ENCODE assay signal across 11 mouse cellular contexts in the genomic region with DNA sequence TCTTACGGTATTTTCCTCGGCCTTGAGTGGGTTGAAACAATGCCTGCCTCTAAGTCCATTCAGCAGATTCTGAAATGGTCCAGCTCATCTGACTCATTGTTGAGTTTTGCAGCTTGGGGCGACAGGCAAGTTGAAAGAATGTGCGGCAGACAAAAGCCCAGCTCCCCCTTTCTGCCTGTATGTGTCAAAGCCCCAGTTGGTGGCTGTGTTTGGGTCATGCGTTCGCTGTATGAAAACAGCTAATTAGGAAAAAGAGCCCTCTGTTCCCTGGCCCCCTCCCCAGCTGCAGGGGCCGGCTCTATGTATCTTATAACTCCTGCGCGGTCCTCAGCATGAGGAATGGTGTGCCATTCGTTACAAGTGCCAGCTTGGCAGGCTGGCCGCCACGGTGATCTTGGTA. TPM values are rescaled to one million over a fixed set of nuclear protein-coding genes. Genes with fewer than 3 reads are reported as not detected.
DNase-seq lines count a peak whose midpoint lies in the region; ATAC-seq lines count a peak whose summit lies in the region.
"Had no signal": no experiment of that assay in that cellular context is flagged by ENCODE, and none has a peak within 500 bp of the region (broad histone marks: within the 10 kb centered on the region; RNA-seq: fewer than 3 reads in every experiment).

No protein-coding gene starts in this region.

- WGBS in forebrain, embryonic 13.5 days, result 8% methylated on average over 12 of the region's 12 CpGs
- WGBS in hindbrain, embryonic 16.5 days, result 17% methylated on average over 12 of the region's 12 CpGs
- 13% methylated on average over 12 of the region's 12 CpGs for WGBS in neural tube, embryonic 14.5 days
- 81% methylated on average over 12 of the region's 12 CpGs for WGBS in liver, embryonic 11.5 days

- no peak overlapping the region for H3K4me3 ChIP-seq in forebrain, embryonic 13.5 days
- no peak overlapping the region for H3K4me3 ChIP-seq in hindbrain, embryonic 16.5 days (ENCODE audit: low read length)
- H3K4me3 ChIP-seq in neural tube, embryonic 14.5 days (ENCODE audit: low read depth, low read length), result no peak overlapping the region
- no peak overlapping the region for H3K4me3 ChIP-seq in liver, embryonic 11.5 days (ENCODE audit: low read depth, low read length)

- H3K4me1 ChIP-seq in forebrain, embryonic 13.5 days, result peaks cover 12% of the 10 kb centered on the region
- peaks cover 4% of the 10 kb centered on the region for H3K4me1 ChIP-seq in hindbrain, embryonic 16.5 days (ENCODE audit: control insufficient read depth, insufficient read depth, low read depth, low read length)
- peaks cover 4% of the 10 kb centered on the region; the same call in 1 of the 2 replicates for H3K4me1 ChIP-seq in neural tube, embryonic 14.5 days (ENCODE audit: control insufficient read depth, insufficient read depth, low read length)
- H3K4me1 ChIP-seq in liver, embryonic 11.5 days (replicated peaks; ENCODE audit: control insufficient read depth, insufficient read depth, low read length), result no peaks in the 10 kb centered on the region

- H3K36me3 ChIP-seq in forebrain, embryonic 13.5 days (ENCODE audit: poor library complexity, severe bottlenecking), result peaks cover 15% of the 10 kb centered on the region
- H3K36me3 ChIP-seq in hindbrain, embryonic 16.5 days (ENCODE audit: control insufficient read depth, insufficient read depth, low read length), result no peaks in the 10 kb centered on the region
- no peaks in the 10 kb centered on the region for H3K36me3 ChIP-seq in neural tube, embryonic 14.5 days (ENCODE audit: control insufficient read depth, insufficient read depth, low read length)
- H3K36me3 ChIP-seq in liver, embryonic 11.5 days (ENCODE audit: control insufficient read depth, insufficient read depth, low read length), result no peaks in the 10 kb centered on the region

- H3K27me3 ChIP-seq in forebrain, embryonic 13.5 days, result peaks cover 48% of the 10 kb centered on the region
- no peaks in the 10 kb centered on the region for H3K27me3 ChIP-seq in hindbrain, embryonic 16.5 days (replicated peaks; ENCODE audit: control insufficient read depth, insufficient read depth, low read length)
- no peaks in the 10 kb centered on the region for H3K27me3 ChIP-seq in neural tube, embryonic 14.5 days (ENCODE audit: control insufficient read depth, insufficient read depth, low read length)
- H3K27me3 ChIP-seq in liver, embryonic 11.5 days (replicated peaks; ENCODE audit: control insufficient read depth, insufficient read depth, low read length), result no peaks in the 10 kb centered on the region

- no peak overlapping the region for H3K27ac ChIP-seq in forebrain, embryonic 13.5 days
- no peak overlapping the region for H3K27ac ChIP-seq in hindbrain, embryonic 16.5 days (ENCODE audit: low read depth, low read length)
- no peak overlapping the region for H3K27ac ChIP-seq in neural tube, embryonic 14.5 days (ENCODE audit: low read depth, low read length)
- H3K27ac ChIP-seq in liver, embryonic 11.5 days (ENCODE audit: low read depth, low read length), result no peak overlapping the region

- H3K4me2 ChIP-seq in forebrain, embryonic 13.5 days, result peak overlapping the region; percentile 36
- 0 out of 2 replicates have a peak overlapping the region, but pooled peaks have one; percentile 10 for H3K4me2 ChIP-seq in hindbrain, embryonic 16.5 days (ENCODE audit: low read length)
- no peak overlapping the region for H3K4me2 ChIP-seq in neural tube, embryonic 14.5 days (ENCODE audit: low read depth, low read length)
- H3K4me2 ChIP-seq in liver, embryonic 11.5 days, result no peak overlapping the region

- no peak overlapping the region for H3K9ac ChIP-seq in forebrain, embryonic 13.5 days
- peak overlapping the region; percentile 4 for H3K9ac ChIP-seq in hindbrain, embryonic 16.5 days (ENCODE audit: low read depth, low read length)
- H3K9ac ChIP-seq in neural tube, embryonic 14.5 days (replicated peaks; ENCODE audit: low read depth, low read length), result no peak overlapping the region
- H3K9ac ChIP-seq in liver, embryonic 11.5 days (ENCODE audit: low read depth, low read length), result no peak overlapping the region

- peak; percentile 43 for DNase-seq in embryo, embryonic 10.5 days (ENCODE audit: low spot score)
- no peak for DNase-seq in liver, embryonic 11.5 days (ENCODE audit: low spot score)
- DNase-seq in kidney, adult 8-10 months, result no peak
- DNase-seq in frontal cortex, postnatal 25 days (ENCODE audit: low spot score in 2 of 2), result no peak
- DNase-seq in urinary bladder, adult 18-20 months (ENCODE audit: low spot score in 2 of 2), result no peak
- DNase-seq: cerebellum, adult 2 months; kidney, adult 11 months had no signal

- no peaks in the 10 kb centered on the region for H3K9me3 ChIP-seq in forebrain, embryonic 13.5 days (replicated peaks)
- H3K9me3 ChIP-seq in hindbrain, embryonic 16.5 days (ENCODE audit: control insufficient read depth, low read length), result no peaks in the 10 kb centered on the region
- no peaks in the 10 kb centered on the region for H3K9me3 ChIP-seq in neural tube, embryonic 14.5 days (ENCODE audit: control insufficient read depth, low read length)
- H3K9me3 ChIP-seq in liver, embryonic 11.5 days (ENCODE audit: control insufficient read depth, low read length), result no peaks in the 10 kb centered on the region

- ATAC-seq in forebrain, embryonic 13.5 days, result peak; percentile 84; the same call in 1 of the 2 replicates
- peak; percentile 61; the same call in 1 of the 2 replicates for ATAC-seq in hindbrain, embryonic 16.5 days
- peak; percentile 68; the same call in 1 of the 2 replicates for ATAC-seq in neural tube, embryonic 14.5 days (ENCODE audit: low read depth)
- ATAC-seq in liver, embryonic 11.5 days (replicated peaks; ENCODE audit: low FRiP score), result no peak
- ATAC-seq: lung, postnatal 0 days had no signal

RNA-seq across cellular contexts. Expression of gene Ric8b, which starts 46.1 kb away (rescaled TPM):
- polyA plus RNA-seq in forebrain, embryonic 13.5 days (2015; fragmentation: Nextera tagmentation; extraction: Ambion mirVana), result 34.2 and 36.0 TPM in 2 replicates
- polyA plus RNA-seq in hindbrain, embryonic 16.5 days (2015; fragmentation: Nextera tagmentation; extraction: Ambion mirVana), result 43.0 and 48.3 TPM in 2 replicates
- 52.5 and 57.3 TPM in 2 replicates for polyA plus RNA-seq in neural tube, embryonic 14.5 days (2014; fragmentation: Nextera tagmentation; extraction: Ambion mirVana)
- polyA plus RNA-seq in liver, embryonic 11.5 days (2014; fragmentation: Nextera tagmentation; extraction: Ambion mirVana), result 9.7 and 11.8 TPM in 2 replicates

Comparison
In these comparisons a context has a peak if more than half of its experiments do, and no peak if none do; other contexts are left out.
1. H3K4me2 ChIP-seq: peak in forebrain, embryonic 13.5 days (single experiment) and hindbrain, embryonic 16.5 days (single experiment); none in neural tube, embryonic 14.5 days (single experiment) and liver, embryonic 11.5 days (single experiment).